Mouse (Mus musculus) gastrocnemius, adult 8-10 months (tissue): ENCODE results near the gene Ucp2. TPM values are rescaled to one million over a fixed set of nuclear protein-coding genes. Genes with fewer than 3 reads are reported as not detected.
A peak's percentile ranks its signal among the peaks of the same experiment; 100 is the strongest.

ENCODE experiments used
- DNase-seq, 2 experiments: peaks; one replicate each; pipeline ENCODE4 v3.0.0; 2022; ENCODE audit warnings: low spot score in 2 of 2
- total RNA-seq, 4 experiments: library from RNA; stranded (reverse); gene quantifications; 2 replicates each; pipeline ENCODE4 v1.2.4; 2022

The Ucp2 gene
- total RNA-seq, 4 experiments from 2014 or later = 6.3 to 15.0 (median 12.0) TPM

GRCm38 (mm10) chr7:100501844-100502373 is 8.8 kb downstream of the Ucp2 start:
- DNase-seq = no peak

DNA sequence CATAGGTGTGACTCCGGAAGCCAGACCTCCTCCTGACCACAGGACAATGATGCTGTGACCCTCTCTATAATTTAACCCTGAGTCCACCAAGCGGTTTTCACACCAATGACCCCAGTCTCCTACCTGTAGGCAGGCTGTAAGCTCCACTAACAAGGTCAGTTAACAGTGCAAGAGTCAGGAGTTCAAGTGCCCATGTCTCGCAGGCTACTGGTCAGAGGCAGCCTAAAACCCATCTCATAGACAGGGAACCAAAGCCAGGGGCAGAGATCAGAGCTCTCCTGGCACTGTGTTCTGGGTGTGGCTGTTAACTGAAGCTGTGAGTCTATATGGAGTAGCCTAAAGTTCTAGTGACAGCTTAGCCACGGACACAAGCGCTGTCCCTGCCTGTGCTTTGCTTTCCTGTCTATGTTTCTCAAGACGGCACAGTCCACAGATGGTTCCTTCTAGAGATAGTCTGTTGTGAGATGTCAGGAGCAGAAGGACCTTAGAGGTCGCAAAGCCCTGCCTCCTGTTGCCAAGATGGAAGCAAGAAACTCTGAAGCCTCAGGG is 9.3 kb downstream of the Ucp2 start:
- no peak for DNase-seq

DNA sequence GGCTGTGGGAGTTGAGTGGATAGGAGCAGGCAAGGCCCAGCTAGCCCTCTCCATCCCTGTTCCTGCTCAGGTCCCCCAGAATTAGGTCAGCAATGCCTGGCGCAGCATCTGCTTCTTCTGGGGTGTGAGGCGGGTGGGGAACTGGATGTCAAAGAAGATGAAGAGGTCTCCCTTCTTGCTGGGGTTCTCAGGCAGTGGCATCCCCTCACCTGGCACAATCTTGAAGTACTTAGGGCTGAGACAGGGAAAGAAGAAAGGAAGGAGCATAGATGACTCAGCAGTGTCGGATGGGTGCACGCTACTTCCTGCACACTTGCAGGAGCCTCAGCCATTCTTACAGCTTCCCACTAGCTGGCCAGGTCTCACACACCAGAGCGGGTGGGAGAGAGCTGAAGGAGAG is 9.9 kb downstream of the Ucp2 start:
- no peak for DNase-seq

GRCm38 (mm10) chr7:100504740-100505487 is 11.8 kb downstream of the Ucp2 start:
- no peak for DNase-seq

GRCm38 (mm10) chr7:100506494-100506893 is 13.4 kb downstream of the Ucp2 start:
- DNase-seq = no peak

DNA sequence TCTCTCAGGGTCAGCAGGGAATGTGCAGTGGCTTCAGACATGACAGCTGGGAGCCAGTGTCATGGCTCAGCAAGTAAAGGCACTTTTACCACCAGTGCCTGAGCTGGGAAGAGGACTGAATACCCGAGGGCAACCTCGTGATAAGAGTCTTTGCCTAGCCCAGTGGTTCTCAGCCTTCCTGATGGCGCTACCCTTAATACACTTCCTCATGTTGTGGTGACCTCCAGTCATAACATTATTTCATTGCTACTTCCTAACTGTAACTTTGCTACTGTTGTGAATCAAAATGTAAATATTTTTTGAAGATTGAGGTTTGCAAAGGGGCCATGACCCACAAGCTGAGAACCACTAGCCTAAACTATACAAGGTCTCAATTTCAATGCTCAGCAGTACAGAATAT is 15.5 kb downstream of the Ucp2 start:
- DNase-seq = no peak

DNA sequence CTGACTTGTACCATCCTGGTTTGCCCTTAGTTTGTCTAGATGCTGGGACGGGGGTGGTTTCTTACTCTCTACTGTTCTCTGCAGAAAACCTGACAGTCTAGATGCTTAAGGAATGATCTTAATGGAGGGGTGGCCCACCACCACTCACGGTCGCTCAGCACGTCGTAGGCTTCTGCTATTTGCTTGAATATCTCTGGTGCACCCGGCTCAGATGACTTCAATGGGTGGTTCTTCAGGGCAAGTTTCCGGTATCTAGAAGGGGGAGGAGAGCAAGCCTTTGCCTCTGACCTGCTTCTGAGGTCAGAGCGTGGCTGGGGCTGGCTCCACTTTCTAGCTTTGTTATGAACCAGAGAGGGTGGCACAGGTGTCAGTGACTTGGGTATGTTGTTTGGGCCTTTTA is 18.5 kb downstream of the Ucp2 start:
- no peak for DNase-seq

- no peak for DNase-seq
These were observed 21.4 kb downstream of the Ucp2 start, which contains the start of gene Dnajb13 for GRCm38 (mm10) chr7:100514573-100514972. TSS of gene Dnajb13 (minus strand) at chr7:100514960.

- DNase-seq = no peak
These were observed 27.1 kb downstream of the Ucp2 start for GRCm38 (mm10) chr7:100520204-100520603.

GRCm38 (mm10) chr7:100520663-100521285 is 27.6 kb downstream of the Ucp2 start:
- peak; percentile 50 to 58 for DNase-seq

GRCm38 (mm10) chr7:100522222-100522621 is 29.1 kb downstream of the Ucp2 start:
- DNase-seq = no peak

DNA sequence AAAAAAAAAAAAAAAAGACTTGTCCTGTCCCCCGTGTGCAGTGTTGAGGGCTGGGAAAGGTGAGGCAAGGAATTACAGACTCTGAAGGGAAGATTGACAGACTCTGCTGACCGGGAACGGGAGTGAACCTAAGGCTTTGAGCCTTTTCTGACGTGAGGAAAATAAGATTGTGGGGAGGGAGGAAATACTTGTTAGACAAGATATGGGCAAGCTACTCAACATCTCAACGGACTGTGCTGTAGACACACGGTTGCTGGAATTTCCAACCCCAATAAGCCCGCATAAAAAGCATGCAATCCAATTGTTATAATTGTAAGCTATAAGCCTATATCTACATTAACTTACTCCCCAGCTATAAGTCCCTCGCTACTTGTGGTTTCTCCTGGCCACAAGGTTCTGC is 31.5 kb downstream of the Ucp2 start:
- no peak for DNase-seq

- no peak for DNase-seq
These were observed 37.6 kb downstream of the Ucp2 start for GRCm38 (mm10) chr7:100530766-100531165.

- no peak for DNase-seq
These were observed 40.4 kb downstream of the Ucp2 start for GRCm38 (mm10) chr7:100533503-100533902.

- DNase-seq = no peak
These were observed 41.1 kb downstream of the Ucp2 start for GRCm38 (mm10) chr7:100534216-100534615.

- DNase-seq = no peak
These were observed 42.7 kb downstream of the Ucp2 start for GRCm38 (mm10) chr7:100535831-100536230.

- peak; percentile 69 to 76 for DNase-seq
These were observed 43.8 kb downstream of the Ucp2 start, which contains the start of gene Coa4 for GRCm38 (mm10) chr7:100536804-100537518. TSS of gene Coa4 (plus strand) at chr7:100537071.

DNA sequence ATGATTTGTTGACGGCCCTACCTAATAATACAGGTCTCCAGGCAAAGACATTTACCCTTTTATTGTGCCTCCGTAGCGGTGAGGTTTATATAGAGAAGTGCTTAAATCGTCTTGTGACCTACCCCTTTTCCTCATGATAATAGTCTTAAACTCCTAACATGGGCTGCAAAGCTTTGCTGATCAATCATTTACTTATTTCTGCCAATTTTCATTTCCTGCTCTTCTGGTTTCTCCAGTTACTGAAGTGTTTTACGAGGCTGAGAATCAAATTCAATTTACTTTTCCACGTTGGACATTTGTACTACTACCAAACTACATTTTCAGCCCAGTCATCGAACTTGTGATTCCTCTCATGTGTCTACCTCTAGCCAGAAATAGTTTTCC is 44.4 kb downstream of the Ucp2 start:
- DNase-seq = no peak

GRCm38 (mm10) chr7:100539516-100539915 is 46.4 kb downstream of the Ucp2 start:
- DNase-seq = no peak

- no peak for DNase-seq
These were observed 51.3 kb downstream of the Ucp2 start for GRCm38 (mm10) chr7:100544437-100544836.

GRCm38 (mm10) chr7:100547631-100548030 is 54.5 kb downstream of the Ucp2 start:
- no peak for DNase-seq

DNA sequence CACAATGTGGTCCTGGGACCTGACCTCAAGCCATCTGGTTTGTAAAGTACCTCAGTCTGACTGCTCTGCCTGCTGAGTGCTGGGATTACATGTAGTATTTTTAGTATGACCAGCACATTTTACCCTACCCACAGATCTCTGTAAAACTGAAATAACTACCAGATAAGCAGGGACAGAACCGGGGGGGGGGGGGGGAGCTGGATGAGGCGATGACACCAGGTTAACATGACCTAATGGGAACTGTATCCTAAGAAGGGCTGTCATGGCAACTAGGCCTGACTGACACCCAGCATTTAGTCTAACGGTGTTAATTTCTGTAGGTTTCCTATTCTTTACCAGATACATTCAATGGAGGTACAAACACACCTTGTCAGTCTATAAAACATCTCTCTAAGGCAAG is 56.7 kb downstream of the Ucp2 start:
- DNase-seq = no peak
